Mouse (Mus musculus): ENCODE measurements at regions not wholly inside any gene's neighbourhood (a gene's known extent, or its start where the extent isn't known, plus 50 kb on each side); places are given as distances from the start of the nearest gene placed in this dataset.

DNA sequence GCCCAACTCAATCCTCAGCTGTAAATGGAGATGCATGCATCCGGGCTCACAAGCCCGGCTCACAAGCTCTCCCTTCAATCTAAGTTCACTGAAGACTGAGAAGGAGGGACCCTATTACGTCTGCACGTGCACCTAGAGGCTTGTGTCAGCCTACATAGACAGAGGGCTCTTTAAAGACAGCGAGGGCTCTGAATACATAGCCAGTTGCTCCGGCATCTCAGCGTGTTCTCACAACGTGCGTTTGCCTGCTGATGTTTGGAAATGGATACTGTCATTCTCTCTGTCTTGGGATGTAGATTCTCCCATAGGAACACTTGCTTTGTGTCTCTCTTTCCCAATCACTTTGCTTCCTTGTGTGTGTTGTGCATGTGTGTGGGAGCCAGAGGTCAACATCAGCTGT, 83.8 kb downstream of the Sox9 start:
- WGBS = 87% methylated on average over 9 of the region's 9 CpGs
- no peak overlapping the region for H3K4me3 ChIP-seq
- H3K27ac ChIP-seq = no peak overlapping the region
- H3K4me1 ChIP-seq = peaks cover 18% of the 10 kb centered on the region
- H3K4me2 ChIP-seq (replicated peaks) = no peak overlapping the region
- ATAC-seq (ENCODE audit: low FRiP score, low read depth) = no peak
- H3K27me3 ChIP-seq = peaks cover 6% of the 10 kb centered on the region; the same call in 1 of the 2 replicates
- H3K9ac ChIP-seq = no peak overlapping the region
- no peaks in the 10 kb centered on the region for H3K9me3 ChIP-seq
- H3K36me3 ChIP-seq = no peaks in the 10 kb centered on the region

DNA sequence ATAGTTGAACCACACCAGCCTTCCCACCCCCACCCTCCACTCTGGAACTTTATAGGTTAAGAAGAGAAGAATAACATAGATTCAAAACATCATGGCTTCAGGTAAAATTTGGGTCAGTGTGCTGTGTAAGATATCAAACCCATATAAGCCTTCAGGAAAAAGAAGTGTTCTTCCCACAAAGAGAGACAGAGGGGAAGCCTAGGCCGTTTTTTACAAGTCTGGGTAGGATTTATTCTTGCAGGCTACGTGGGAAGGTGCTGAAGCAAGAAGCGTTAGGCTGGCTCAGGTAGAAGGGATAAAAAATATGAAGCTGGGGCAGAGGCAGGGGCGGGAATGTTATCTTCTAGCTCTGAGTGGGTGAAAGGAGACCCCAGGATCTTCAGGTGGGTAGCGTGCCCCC, 87.5 kb downstream of the Sox9 start:
- peak overlapping the region; percentile 58 for H3K4me2 ChIP-seq (replicated peaks)
- H3K36me3 ChIP-seq = no peaks in the 10 kb centered on the region
- no peak for ATAC-seq (ENCODE audit: low FRiP score, low read depth)
- H3K27ac ChIP-seq = no peak overlapping the region
- 0 out of 2 replicates have a peak overlapping the region, but pooled peaks have one; percentile 31 for H3K9ac ChIP-seq
- no peak overlapping the region for H3K4me3 ChIP-seq
- 19% methylated on average over 5 of the region's 5 CpGs for WGBS
- H3K27me3 ChIP-seq = peaks cover 3% of the 10 kb centered on the region; the same call in 1 of the 2 replicates
- peaks cover 31% of the 10 kb centered on the region for H3K4me1 ChIP-seq
- H3K9me3 ChIP-seq = no peaks in the 10 kb centered on the region

DNA sequence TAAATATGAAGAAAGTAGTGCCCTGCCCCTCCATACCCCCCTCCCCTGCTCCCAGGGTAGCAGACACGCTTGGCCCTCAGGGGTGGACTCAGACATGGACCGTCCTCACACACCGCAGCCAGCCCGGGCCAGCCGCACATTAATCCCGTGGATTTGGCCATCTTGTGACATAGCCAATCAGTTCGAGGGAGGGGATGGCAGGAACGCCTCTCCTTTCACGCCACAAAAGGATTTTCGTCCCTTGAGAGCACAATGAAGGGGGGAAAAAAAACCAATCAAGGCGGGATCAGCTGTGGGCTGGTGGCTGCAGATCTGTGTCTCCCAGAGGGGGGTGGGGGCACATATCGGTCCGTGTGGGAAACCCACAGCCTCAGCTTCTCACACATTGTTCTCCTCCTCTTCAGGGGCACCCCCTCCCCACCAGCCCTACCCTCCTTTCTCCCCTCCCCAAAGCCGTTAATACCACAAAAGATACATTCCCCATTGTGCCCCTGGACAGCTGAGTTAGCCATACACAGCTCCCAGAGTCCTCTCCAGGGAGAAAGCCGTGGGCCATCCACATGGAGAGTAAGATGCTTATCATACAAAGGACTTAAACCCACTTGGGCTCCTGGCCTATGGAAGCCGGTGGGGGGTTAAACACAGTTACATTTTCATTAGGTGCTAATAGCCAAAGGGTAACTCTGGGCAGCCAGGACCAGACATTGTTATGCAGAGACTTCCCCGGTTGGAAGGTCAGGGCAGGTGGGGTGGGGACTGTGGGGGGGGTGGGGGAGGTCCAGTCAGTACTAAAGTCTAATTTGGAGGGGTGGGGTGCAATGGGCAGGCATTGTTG, 88.4 kb downstream of the Sox9 start:
- WGBS = 5% methylated on average over 17 of the region's 17 CpGs
- H3K9ac ChIP-seq = peak overlapping the region; percentile 31; the same call in 1 of the 2 replicates
- H3K9me3 ChIP-seq = no peaks in the 10 kb centered on the region
- ATAC-seq (ENCODE audit: low FRiP score, low read depth) = peak; percentile 59
- peaks cover 3% of the 10 kb centered on the region; the same call in 1 of the 2 replicates for H3K27me3 ChIP-seq
- H3K4me1 ChIP-seq = peaks cover 31% of the 10 kb centered on the region
- peak overlapping the region; percentile 58 for H3K4me2 ChIP-seq (replicated peaks)
- no peaks in the 10 kb centered on the region for H3K36me3 ChIP-seq
- H3K27ac ChIP-seq = no peak overlapping the region
- H3K4me3 ChIP-seq = peak overlapping the region; percentile 11; the same call in 1 of the 2 replicates

DNA sequence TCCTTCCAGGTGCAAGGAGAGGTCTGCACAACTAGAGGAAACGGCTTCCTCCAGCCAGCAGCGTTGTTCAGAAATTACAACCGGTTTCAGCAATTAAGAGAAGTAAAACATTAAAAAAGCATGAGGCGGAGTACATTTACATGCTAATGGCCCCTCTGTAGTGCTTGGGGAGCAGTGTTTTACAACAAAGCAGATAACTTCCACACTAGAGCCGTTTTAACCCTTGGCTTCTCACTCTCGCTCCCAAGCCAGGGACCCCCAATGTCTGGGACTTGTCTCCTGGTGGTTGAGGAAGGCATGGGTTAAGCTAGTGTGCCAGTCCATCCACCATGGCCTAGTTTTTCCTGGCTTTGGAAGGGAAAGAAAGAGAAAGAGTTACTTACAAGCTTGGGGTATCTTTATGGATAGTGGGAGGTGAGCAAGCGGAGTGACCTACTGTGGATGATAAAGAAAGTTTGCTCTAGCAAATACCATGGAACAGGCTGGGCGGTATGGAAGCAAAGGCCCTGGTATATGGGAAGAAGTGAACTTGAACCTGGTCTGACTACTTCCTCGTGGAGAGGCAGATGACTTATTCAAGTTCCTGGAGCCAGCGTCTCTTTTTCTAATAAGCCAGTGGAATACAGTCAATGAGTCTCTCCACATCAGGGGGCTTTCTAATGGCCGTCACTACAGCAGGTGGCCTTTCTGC, 90.8 kb downstream of the Sox9 start:
- H3K36me3 ChIP-seq = no peaks in the 10 kb centered on the region
- peaks cover 3% of the 10 kb centered on the region; the same call in 1 of the 2 replicates for H3K27me3 ChIP-seq
- ATAC-seq (ENCODE audit: low FRiP score, low read depth) = no peak
- H3K9ac ChIP-seq = no peak overlapping the region
- H3K4me2 ChIP-seq (replicated peaks) = 0 out of 2 replicates have a peak overlapping the region, but pooled peaks have one; percentile 14
- H3K4me1 ChIP-seq = peaks cover 31% of the 10 kb centered on the region
- H3K27ac ChIP-seq = 0 out of 2 replicates have a peak overlapping the region, but pooled peaks have one; percentile 3
- no peaks in the 10 kb centered on the region for H3K9me3 ChIP-seq
- H3K4me3 ChIP-seq = no peak overlapping the region
- WGBS = 40% methylated on average over 11 of the region's 11 CpGs

DNA sequence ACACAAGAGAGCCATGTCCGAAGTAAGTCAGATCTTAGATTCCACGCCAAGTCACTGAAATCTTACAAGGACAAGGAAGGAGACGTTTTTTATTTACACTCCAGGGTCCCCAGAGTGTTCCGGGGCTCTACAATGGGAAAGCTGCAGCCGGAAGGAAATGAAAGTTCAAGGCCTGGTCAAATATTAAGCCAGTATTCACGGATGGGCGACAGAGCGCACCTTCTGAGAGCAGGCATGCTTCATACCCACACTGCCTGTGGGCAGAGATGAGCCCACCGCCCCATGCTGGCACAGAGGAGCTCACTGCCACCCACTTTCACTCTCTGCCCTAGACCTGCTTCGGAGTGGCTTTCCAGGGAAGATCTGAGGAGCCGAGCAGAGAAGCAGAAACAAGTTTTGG, 92.2 kb downstream of the Sox9 start:
- Histone ChIP-seq H3K27me3 (no peaks in the 10 kb centered on the region), H3K4me1 (peaks cover 31% of the 10 kb centered on the region), H3K27ac (no peak overlapping the region), H3K36me3 (no peaks in the 10 kb centered on the region), H3K4me3 (no peak overlapping the region), H3K4me2 (replicated peaks) (no peak overlapping the region), H3K9me3 (no peaks in the 10 kb centered on the region), H3K9ac (no peak overlapping the region)
- ATAC-seq (ENCODE audit: low FRiP score, low read depth) = no peak
- WGBS = 86% methylated on average over 11 of the region's 11 CpGs

DNA sequence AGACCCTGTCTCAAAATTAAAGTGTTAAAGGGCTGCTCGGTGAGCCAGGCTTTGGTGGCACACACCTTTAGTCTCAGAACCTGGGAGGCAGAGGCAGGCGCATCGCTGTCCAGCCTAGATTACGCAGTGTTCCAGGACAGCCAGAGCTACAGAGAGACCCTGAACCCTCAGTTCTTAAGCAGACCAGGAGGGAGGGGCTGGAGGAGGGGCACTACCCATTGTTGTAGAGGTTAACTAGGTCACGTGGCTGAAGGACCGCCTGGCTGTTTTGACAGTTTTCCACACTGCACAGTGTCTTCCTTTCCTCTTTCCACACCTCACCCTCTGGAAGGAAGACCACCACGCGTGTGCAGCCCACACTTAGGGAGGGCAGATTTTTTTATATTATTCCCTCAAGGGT, 94.2 kb downstream of the Sox9 start:
- no peaks in the 10 kb centered on the region for H3K27me3 ChIP-seq
- peaks cover 3% of the 10 kb centered on the region; the same call in 1 of the 2 replicates for H3K9me3 ChIP-seq
- no peak for ATAC-seq (ENCODE audit: low FRiP score, low read depth)
- no peak overlapping the region for H3K4me2 ChIP-seq (replicated peaks)
- H3K4me1 ChIP-seq = peaks cover 14% of the 10 kb centered on the region
- H3K9ac ChIP-seq = no peak overlapping the region
- no peak overlapping the region for H3K4me3 ChIP-seq
- 67% methylated on average over 8 of the region's 8 CpGs for WGBS
- no peaks in the 10 kb centered on the region for H3K36me3 ChIP-seq
- no peak overlapping the region for H3K27ac ChIP-seq

DNA sequence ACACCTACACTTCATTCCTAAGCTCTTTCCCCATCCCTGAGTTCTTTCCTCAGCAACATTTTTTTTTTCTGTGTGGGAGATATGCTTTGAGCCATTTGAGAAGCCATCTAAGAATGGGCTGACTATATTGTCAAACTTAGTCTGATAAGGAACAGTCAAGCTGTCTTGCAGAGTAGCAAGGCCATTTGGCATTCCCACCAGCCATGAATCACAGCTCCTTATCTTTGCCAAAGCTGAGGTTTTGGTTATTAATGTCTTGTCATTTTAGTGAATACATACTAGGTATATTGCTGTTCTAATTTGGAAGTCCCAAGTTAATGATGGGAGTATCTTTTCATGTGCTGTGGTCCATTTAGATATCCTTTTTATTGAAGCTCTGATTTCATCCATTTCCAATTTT, 96.4 kb downstream of the Sox9 start:
- Histone ChIP-seq H3K27ac (no peak overlapping the region), H3K27me3 (no peaks in the 10 kb centered on the region), H3K4me3 (no peak overlapping the region), H3K9ac (no peak overlapping the region), H3K4me2 (replicated peaks) (no peak overlapping the region), H3K9me3 (peaks cover 3% of the 10 kb centered on the region; the same call in 1 of the 2 replicates), H3K4me1 (no peaks in the 10 kb centered on the region), H3K36me3 (no peaks in the 10 kb centered on the region)
- ATAC-seq (ENCODE audit: low FRiP score, low read depth) = no peak

DNA sequence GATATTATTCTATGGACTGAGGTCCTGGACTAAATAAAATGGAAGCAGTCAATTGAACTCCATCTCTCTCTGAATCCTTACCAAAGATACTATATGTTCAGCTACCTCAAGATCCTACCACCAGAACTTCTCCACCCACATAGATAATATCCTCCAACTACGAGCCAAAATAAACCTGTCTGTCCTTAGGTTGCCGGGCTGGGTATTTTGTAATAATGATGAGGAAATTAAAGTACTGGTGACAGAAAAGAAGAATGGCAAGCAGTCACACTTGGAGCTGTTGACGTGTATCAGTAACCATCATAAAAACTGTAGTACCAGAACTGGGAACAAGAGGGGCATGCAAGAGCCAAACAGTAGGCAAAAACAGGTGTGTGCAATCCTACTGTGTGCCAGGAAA, 98.7 kb downstream of the Sox9 start:
- H3K4me2 ChIP-seq (replicated peaks) = no peak overlapping the region
- H3K27ac ChIP-seq = no peak overlapping the region
- H3K9ac ChIP-seq = no peak overlapping the region
- WGBS = 84% methylated on average over 3 of the region's 3 CpGs
- peaks cover 6% of the 10 kb centered on the region for H3K4me1 ChIP-seq
- no peaks in the 10 kb centered on the region for H3K36me3 ChIP-seq
- peaks cover 3% of the 10 kb centered on the region; the same call in 1 of the 2 replicates for H3K9me3 ChIP-seq
- H3K27me3 ChIP-seq = no peaks in the 10 kb centered on the region
- H3K4me3 ChIP-seq = no peak overlapping the region
- no peak for ATAC-seq (ENCODE audit: low FRiP score, low read depth)

DNA sequence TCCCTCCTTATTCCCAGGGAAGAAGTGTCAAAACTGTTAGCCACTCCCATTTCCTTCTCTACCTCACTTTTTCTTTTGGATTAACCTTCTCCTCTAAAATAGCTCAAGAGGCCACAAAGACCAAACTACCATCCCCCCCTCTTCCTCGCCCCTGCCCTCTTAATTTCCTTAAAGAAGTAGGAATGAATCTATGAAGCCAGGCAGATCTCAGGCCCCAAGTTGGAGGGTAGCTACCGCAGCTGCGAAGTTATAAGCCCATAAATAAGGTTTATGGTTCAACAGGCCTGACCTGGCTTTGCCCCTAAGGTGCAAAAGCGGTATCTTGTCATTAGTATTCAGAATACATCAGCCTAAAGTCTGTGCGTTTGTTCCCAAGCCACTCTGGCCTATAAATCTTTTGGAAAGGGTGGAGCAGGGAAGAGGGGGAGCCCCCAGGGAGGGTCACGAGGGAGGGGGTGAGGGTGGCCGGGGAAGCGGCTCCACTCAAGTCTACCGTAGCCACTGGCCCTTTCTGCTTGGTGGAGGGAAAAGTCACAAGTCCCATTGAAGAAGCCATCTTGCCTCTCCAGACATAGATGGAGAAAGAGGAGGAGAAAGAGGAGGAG, 103.4 kb downstream of the Sox9 start:
- Histone ChIP-seq H3K27ac (no peak overlapping the region), H3K4me1 (peaks cover 12% of the 10 kb centered on the region), H3K4me3 (no peak overlapping the region), H3K27me3 (no peaks in the 10 kb centered on the region), H3K36me3 (no peaks in the 10 kb centered on the region), H3K9me3 (no peaks in the 10 kb centered on the region), H3K9ac (no peak overlapping the region), H3K4me2 (replicated peaks) (no peak overlapping the region)
- WGBS = 14% methylated on average over 8 of the region's 9 CpGs
- no peak for ATAC-seq (ENCODE audit: low FRiP score, low read depth)

DNA sequence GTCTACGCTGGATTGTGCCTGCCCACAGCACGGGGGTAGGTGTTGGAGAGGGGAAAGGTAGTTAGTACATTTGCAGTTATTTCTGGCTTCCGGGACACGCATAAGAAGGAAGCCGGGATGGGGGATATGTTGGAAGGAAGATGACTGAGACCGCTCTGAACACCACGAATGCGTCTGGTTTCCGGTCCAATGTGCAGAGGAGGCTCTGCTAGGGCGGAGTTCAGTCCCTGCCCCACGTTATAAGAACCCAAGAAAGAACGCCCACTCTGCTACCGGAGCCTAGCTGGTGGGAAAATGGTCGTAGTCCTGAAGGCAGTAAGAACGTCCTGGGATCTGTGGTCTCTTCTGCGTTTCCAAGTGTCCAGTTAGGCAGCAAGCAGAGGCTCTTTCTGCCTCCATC, 104.1 kb downstream of the Sox9 start:
- Histone ChIP-seq H3K36me3 (no peaks in the 10 kb centered on the region), H3K9ac (no peak overlapping the region), H3K27me3 (no peaks in the 10 kb centered on the region), H3K9me3 (no peaks in the 10 kb centered on the region), H3K27ac (no peak overlapping the region; the same call in 1 of the 2 replicates), H3K4me3 (no peak overlapping the region), H3K4me2 (replicated peaks) (no peak overlapping the region), H3K4me1 (peaks cover 12% of the 10 kb centered on the region)
- WGBS = 69% methylated on average over 16 of the region's 16 CpGs
- no peak for ATAC-seq (ENCODE audit: low FRiP score, low read depth)

DNA sequence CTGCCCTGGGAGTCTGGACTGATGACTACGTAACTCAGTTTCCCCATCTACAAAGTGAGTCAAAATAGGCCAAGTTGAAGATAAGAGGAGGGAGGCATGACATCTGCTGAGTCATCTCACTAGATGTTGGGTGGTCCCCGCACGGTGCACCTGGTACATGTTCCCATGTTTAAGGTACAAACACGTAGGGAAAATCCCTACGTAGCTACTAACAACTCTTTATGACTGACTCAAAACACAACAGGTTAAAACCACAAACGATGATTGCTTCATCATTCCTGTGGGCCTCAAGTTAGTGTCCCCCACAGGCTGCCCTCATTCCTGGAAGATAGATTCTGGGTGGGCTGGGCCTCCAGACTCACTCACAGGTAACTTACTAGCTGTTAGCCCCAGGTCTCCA, 107.7 kb downstream of the Sox9 start:
- Histone ChIP-seq H3K27me3 (no peaks in the 10 kb centered on the region), H3K4me1 (peaks cover 12% of the 10 kb centered on the region), H3K27ac (no peak overlapping the region), H3K36me3 (no peaks in the 10 kb centered on the region), H3K9ac (no peak overlapping the region), H3K9me3 (no peaks in the 10 kb centered on the region), H3K4me3 (no peak overlapping the region), H3K4me2 (replicated peaks) (no peak overlapping the region)
- no peak for ATAC-seq (ENCODE audit: low FRiP score, low read depth)
- WGBS = 94% methylated on average over 6 of the region's 6 CpGs

DNA sequence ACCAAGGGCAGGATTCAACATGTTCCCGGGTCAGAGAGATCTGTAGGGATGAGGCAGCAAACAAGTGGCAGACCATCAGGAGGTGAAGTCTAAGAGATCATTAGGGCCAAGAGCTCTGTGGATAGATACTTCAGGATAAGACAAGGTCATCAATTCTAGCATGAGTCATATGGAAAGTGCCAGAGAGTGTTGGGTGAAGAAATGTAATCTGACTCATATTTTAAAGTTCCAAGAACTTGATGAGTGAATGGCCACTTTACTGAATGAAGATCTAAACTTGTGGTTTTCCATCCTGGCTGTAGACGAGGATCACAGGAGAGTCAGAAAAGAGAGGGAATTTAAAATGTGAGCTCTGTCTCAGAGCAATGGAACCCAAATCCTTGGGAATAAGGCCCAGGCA, 115.6 kb downstream of the Sox9 start:
- ATAC-seq (ENCODE audit: low FRiP score, low read depth) = no peak
- no peaks in the 10 kb centered on the region for H3K9me3 ChIP-seq
- H3K36me3 ChIP-seq = no peaks in the 10 kb centered on the region
- no peak overlapping the region for H3K9ac ChIP-seq
- H3K4me1 ChIP-seq = no peaks in the 10 kb centered on the region
- no peak overlapping the region for H3K27ac ChIP-seq
- no peak overlapping the region for H3K4me3 ChIP-seq
- no peak overlapping the region for H3K4me2 ChIP-seq (replicated peaks)
- WGBS = 89% methylated on average over 2 of the region's 2 CpGs
- no peaks in the 10 kb centered on the region for H3K27me3 ChIP-seq
